Mouse (Mus musculus) ovary, postnatal 14 days (tissue): ENCODE measurements around the gene Hmcn1.

Experiments
- DNase-seq: peaks from one replicate; pipeline ENCODE4 v3.0.0; 2022; ENCODE audit warnings: low spot score

Hmcn1 gene

DNA sequence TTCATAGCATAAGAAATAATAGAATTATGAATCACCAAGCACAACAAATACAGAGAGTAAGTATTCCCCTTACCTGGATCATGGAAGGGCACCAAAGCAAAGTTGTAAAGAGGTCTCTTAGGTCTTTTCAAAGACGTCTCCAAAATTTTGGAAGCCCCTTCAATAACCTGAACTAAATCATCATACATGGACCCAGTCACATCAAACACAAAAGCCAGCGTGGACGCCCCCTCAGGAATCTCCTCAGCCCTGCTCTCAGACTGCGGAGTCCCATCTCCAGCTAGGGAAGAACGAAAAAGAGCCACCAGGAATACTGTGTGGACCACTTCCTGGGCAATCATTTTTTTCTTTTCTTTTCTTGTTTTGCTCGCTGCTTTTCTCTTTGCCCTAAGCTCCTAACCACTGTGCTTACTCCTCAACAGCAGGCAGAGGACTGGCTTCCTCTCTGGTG lies 499 bp downstream of the Hmcn1 start:
- no peak for DNase-seq

GRCm38 (mm10) chr1:150991745-150992554 lies 1.3 kb downstream of the Hmcn1 start:
- DNase-seq = no peak

DNA sequence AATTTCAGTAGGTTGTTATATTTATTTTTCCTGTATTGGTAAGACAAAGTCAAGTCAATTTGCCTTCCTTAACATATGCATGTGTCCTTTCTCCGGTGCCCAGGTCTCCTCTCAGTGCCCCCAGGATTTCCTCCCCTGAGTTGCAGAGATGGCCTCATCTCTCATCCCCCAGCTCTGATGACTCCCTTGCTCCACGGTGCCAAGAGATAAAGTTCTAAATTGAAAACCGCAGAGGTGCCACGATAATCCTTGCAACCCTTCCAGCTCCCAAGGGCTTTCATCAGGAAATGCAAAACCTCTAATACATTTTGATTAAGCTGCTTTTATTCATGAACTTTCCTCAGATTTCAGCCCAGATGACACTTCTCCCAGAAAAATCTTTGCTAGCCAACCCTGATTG lies 8.3 kb downstream of the Hmcn1 start:
- no peak for DNase-seq

GRCm38 (mm10) chr1:150984092-150984503 lies 9.1 kb downstream of the Hmcn1 start:
- DNase-seq = no peak

- no peak for DNase-seq
These were observed 14.6 kb downstream of the Hmcn1 start for GRCm38 (mm10) chr1:150978651-150979050.

- no peak for DNase-seq
These were observed 17.0 kb downstream of the Hmcn1 start for GRCm38 (mm10) chr1:150976263-150976662.

GRCm38 (mm10) chr1:150959486-150960074 lies 33.7 kb downstream of the Hmcn1 start:
- DNase-seq = no peak

DNA sequence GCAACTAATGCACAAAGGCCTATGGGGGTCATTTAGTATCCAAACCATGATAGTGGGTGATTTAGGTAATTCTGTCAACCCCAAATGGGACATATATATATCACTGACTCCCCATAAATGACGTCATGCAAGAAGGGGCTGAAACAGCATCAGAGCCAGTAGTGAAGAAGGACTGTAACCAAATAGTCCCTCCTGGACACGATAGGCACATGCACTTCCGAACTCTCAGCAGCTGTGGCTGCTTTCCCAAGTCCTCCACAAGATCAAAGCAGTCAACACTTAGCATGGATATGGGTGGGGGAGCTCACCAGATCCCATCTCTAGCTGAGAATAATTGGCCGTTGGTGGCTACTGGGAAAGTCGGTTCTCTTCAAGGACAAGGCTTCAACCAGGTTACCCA lies 42.2 kb downstream of the Hmcn1 start:
- DNase-seq = no peak

DNA sequence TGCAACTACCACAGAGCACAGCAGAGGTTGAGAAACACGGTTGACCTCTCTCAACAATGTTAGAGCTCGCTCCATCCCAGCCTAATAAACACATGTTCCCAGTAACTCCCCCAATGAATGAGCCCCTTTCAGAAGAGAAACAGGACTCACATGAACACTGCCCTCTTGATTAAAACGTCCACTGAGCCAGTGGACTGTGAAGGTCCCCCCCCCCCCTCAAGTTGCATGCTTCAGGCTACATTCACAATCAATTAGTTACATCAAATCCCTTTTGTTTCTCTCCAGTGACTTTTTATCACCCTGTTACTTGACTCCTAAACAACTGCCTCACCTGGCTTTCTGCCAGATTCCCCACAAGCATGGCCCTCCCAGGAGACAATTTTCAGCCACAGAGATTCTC lies 43.2 kb downstream of the Hmcn1 start:
- no peak for DNase-seq

GRCm38 (mm10) chr1:150948911-150949310 lies 44.3 kb downstream of the Hmcn1 start:
- no peak for DNase-seq

DNA sequence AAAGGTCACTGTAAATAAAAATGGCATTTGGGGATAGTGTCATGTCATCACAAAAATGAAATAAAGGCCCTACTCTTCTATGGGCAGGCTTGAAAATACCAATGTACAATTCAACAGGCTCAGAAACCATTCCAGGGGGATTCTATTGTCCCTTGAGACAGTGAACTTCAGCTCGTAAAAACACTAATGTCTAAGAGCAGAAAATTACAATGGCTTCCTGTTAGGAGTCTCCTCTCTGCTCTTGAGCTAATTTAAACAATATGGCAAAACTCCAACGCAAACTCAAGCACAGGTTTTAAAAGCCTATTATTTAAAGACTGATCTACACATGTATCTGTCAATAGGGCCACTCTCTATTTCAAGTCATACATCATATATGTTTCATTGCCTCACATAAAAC lies 49.6 kb downstream of the Hmcn1 start:
- DNase-seq = no peak

- DNase-seq = no peak
These were observed 51.1 kb downstream of the Hmcn1 start for GRCm38 (mm10) chr1:150942143-150942542.

- no peak for DNase-seq
These were observed 56.4 kb downstream of the Hmcn1 start for GRCm38 (mm10) chr1:150936821-150937220.

DNA sequence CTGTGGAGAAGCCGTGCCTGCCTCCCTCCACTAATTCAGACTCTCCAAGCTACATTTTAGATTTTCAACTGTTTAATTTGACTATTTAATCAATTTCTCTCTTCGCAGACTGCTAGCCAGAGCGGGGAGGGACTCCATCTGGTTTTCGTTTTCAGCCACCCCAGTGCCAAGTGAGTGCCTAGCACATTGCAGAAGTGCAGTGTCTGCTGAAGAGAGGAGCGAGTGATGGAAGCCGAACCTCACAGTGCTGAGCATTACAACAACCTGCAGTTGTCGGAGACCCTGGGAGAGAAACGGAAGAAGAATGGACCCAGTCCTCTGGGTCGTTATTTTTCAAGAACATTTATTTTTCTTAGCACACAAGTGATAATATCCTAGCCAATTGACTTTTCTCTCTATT lies 59.6 kb downstream of the Hmcn1 start:
- DNase-seq = no peak

GRCm38 (mm10) chr1:150920860-150921259 lies 72.4 kb downstream of the Hmcn1 start:
- DNase-seq = no peak

DNA sequence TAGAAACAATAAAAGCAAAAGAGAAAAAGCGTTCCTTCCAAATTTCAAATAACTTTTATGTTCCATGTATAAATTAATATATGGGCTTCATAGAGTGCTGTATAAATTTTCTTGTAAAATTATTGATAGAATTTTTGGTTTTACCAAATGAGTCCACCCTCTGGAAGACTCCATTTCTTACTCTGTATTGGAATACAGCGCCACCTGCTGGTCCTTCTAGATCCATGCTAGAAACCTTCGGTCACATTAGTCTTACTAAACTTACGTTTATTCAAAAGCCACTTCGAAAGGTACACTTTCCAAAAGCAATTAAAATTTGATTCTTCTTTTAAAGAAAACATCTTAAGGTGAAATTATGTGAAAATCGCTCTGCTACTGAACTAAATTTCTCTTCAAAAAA lies 73.0 kb downstream of the Hmcn1 start:
- peak; percentile 38 for DNase-seq

- no peak for DNase-seq
These were observed 78.3 kb downstream of the Hmcn1 start for GRCm38 (mm10) chr1:150914936-150915335.

- no peak for DNase-seq
These were observed 79.6 kb downstream of the Hmcn1 start for GRCm38 (mm10) chr1:150913586-150914136.

DNA sequence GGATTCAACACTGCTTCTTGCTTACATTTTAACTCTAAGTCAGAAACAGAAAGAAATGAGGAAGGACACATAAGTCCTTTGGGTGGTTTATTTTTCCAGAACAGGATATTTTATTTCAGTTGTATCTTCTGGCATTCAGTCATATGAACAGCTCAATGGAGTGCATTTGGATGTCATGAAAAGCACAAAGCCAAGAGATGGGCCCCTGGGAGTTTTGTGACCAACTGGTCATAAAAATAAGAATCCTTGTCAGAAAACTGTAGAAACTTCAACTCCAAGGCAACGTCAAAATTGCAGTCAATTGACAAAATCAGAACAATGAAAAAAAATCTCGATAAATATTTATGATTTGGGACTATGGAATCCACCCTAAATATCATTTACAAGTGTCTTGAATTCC lies 83.6 kb downstream of the Hmcn1 start:
- DNase-seq = no peak

- DNase-seq = no peak
These were observed 99.5 kb downstream of the Hmcn1 start for GRCm38 (mm10) chr1:150893677-150894188.

GRCm38 (mm10) chr1:150890017-150890416 lies 103.2 kb downstream of the Hmcn1 start:
- DNase-seq = no peak

DNA sequence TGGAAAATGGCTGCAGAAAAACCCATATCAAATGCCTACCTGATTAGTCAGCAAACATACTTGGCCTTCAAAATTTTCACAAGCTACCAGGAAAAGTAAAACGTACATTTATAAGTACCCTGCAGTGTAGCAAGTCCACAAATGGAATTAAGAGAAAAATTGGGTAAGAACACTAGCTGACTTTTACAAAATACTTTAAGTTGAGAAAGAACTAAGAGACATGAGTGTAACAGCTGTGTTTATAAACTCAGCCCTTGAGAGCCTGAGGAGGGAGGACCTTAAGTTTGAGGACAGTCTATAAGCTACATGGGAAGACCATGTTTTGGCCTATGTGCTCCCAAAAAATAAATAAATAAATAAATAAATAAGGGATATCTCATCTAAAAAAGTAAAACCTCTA lies 107.0 kb downstream of the Hmcn1 start:
- DNase-seq = no peak

GRCm38 (mm10) chr1:150878421-150878820 lies 114.8 kb downstream of the Hmcn1 start:
- no peak for DNase-seq
